Mouse (Mus musculus): ENCODE data around the gene Jak1. TPM values are rescaled to one million over a fixed set of nuclear protein-coding genes. Genes with fewer than 3 reads are reported as not detected.

Gene Jak1
- polyA plus RNA-seq, 1 experiment from 2014 or later: 61.3 TPM

Other genes starting within 250 kb of the Jak1 start
- gene Gm10577, start 244.6 kb downstream of the Jak1 start, polyA plus RNA-seq (2014; fragmentation: Nextera tagmentation; extraction: Ambion mirVana): not detected in 2 replicates
- 11.0 and 11.3 TPM in 2 replicates for gene Raver2, start 196.3 kb downstream of the Jak1 start, polyA plus RNA-seq (2014; fragmentation: Nextera tagmentation; extraction: Ambion mirVana)
- 7.8 and 11.6 TPM in 2 replicates for gene Ak4, start 154.0 kb upstream of the Jak1 start, polyA plus RNA-seq (2014; fragmentation: Nextera tagmentation; extraction: Ambion mirVana)
- 9.1 and 9.7 TPM in 2 replicates for gene Dnajc6, start 231.4 kb upstream of the Jak1 start, polyA plus RNA-seq (2014; fragmentation: Nextera tagmentation; extraction: Ambion mirVana)